Mouse (Mus musculus) hematopoietic stem cell, adult 5-6 weeks (primary cell): ENCODE measurements around the gene Txndc11. TPM values are rescaled to one million over a fixed set of nuclear protein-coding genes. Genes with fewer than 3 reads are reported as not detected.
"Not testable (repeated sequence)": the region's sequence is repeated elsewhere in the genome, so short reads cannot be mapped to it uniquely, and the experiment has no call there.

Experiments used
- ATAC-seq, 2 experiments: fragments of 125-278 bp in 1 of 2; replicated peaks in 1 of 2; 2 replicates each; pipeline ENCODE4 v1.8.0; 2016 to 2017; ENCODE audit warnings: inconsistent platforms in 2 of 2, mild to moderate bottlenecking in 2 of 2, moderate number of reproducible peaks in 2 of 2, low read depth in 1 of 2, moderate TSS enrichment in 1 of 2; ENCODE audit not compliant: low FRiP score in 2 of 2, poor library complexity in 2 of 2, severe bottlenecking in 2 of 2, insufficient read depth in 1 of 2, low TSS enrichment in 1 of 2
- total RNA-seq: library from RNA; stranded (forward); fragments of 172-1452, 232-1000 nt; gene quantifications from 2 replicates; pipeline ENCODE4 v1.2.3, GENCODE M21; 2017

Txndc11 gene
- 19.6 and 29.2 TPM in 2 replicates for total RNA-seq

DNA sequence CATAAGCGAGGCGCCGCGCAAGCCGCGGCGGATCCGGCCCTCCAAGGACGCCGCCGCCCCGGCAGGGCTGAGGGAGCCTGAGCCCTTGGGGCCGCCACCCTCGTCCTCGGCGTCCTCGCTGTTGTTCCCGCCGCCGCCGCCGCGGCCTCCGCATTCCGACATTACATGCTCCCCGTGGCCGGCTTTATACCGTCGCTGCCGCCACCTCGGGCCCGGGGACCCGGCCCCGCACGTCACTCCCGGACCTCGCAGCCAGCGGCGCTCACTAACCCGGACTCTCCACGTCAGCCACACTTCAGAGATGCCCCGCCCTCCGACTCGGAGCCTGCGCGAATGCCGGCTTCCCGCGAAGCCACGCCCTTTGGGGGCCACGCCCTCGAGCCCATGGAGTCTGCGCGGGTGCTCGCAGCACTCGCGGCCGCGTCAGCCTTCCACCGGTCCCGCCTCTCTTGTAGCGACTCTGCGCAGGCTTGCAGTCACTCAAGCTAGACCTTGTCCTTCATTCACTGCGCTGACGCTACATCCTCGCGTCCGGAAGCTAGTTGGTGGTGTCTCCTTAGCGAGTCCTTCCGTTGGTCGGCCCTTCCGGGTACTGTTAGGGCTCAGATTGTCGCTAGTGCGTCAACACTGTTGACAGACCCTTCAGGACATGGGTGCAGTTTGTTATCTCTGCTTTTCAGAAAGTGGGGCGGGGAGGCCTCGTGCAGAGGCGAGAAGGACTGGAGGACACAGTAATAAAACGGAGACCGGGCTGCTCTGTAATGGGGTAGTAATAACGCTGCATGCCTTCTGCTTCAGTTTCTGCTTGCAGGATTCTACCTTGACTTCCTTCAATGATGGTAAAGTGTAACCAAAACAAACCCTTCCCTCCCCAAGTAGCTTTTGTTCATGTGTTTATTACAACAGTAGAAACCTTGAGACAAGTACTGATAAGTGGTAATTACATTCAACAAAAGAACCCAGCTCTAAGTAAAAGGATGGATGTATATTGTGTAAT lies at the start of gene Txndc11:
TSS of gene Txndc11 (minus strand) at position 303 of the 997 bp plus-strand sequence.
- ATAC-seq = peak; percentile 95 to 96

DNA sequence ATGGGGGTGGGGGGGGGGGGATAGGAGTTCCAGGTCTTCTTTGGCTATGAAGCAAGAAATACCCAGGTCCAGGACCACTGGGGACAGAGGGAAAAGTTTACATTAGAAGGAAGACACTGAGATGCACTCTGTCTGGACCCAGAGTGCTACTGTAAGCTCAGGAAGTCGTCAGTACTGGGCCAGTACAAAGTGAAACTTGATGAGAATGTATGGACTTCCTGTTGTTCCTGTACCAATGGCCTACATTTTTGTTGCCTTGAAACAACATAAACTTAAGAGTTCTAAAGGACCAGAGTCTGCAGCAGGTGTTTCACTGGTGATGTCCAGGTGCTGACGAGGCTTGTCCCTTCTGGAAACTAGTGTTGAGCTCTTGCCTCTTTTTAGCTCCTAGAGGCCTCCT lies 43.0 kb upstream of the Txndc11 start:
- ATAC-seq = no peak

DNA sequence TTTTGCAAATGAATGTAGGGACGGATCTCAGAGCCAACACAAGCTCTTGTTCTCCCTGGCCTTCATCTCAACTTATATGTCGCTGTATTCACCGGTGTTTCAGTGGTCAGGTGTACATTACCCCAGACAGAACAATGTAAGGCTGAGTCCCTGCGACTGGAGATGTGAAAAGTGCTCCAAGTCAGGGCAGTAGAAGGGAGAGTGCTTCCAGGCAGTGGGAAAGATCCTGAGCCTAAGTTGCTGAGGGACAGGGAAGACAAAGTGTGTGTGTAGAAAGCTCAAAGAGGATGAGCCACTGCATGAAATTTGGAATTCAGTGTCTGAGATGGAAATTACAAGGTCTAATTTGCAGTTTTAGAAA lies 42.4 kb upstream of the Txndc11 start:
- no peak for ATAC-seq

DNA sequence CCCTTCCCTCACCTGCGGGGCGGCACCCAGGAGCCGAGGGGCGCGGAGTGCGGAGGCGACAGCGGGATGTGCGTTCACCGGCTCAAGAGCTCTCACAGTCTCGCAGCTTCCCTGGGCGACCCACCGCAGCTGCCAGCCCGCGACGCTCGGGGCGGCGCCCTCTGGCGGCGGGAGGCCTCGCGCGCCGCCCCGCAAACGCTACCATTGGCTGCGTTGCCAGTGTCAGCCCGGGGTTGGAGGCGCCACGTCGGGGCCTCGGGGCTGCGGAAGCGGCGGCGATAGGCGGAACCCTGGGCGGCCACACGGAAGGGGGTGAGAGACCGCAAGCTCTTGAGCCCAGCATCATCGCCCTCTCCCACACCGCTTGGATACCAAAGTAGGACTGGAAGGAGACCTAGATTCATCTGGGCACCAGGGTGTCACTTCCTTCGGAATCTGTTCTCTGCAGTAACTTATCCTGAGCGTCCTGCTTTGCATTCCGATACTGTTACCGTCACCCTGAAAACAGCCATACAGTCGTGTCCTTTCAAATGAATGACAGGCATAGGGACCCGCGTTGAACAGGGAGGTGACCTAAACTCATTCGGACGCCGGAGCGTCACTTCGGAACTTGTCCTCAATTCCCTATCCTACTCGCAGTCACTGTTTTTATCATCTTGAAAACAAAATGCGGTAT lies 41.9 kb upstream of the Txndc11 start, which contains the start of gene Zc3h7a:
TSS of gene Zc3h7a (minus strand) at position 186 of the 676 bp plus-strand sequence.
- ATAC-seq = peak; percentile 91 to 94

DNA sequence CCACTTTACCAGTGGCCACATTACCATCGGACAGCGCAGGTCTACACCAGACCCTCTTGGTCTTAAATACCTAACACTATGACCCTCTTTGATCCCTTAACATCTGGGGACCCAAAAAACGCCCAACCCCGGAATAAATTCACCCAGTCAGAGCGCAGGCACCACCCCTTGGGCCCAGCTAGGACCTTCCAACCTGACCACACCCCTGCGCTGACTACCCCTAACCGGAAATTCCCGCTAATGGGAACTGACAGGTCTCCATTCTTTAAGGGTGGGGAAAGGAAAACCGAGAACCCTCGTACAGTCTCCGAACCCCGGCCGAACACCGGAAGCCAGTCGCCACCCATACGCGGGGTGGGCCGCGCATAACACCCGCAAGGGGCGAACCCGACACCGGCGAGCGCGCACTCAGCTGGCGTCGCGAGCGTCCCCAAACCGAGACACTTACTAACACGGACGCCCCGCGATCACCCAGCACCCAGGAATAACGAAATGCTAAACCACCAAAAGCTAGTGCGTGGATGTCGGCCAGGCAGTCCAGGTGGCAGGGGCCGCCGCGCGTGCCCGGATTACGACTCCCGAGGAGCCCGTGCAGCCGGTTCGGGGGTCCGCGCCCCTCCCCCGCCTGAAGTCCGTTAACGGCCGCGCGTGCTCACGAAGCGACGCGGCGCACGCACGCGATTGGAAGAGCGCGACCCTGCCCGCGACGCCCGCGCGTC lies 41.2 kb upstream of the Txndc11 start:
- ATAC-seq = peak; percentile 12 to 41

DNA sequence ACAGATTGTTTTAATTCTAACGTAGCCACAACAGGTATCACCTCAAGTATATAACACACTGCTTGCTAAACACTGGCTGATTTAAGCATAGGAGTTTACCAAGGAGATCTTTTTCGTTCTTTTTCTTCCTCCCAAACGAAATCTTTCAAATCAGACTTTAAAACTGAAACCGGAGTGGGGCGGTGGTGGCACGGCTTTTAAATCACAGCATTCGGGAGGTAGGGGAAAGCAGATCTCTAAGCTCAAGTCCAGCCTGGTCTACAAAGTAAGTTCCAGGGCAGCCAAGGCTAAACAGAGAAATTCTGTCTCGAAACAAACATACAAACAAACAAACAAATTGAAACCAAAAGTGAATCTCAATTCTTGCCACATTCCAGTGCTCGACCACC lies 40.6 kb upstream of the Txndc11 start:
- ATAC-seq = no peak

DNA sequence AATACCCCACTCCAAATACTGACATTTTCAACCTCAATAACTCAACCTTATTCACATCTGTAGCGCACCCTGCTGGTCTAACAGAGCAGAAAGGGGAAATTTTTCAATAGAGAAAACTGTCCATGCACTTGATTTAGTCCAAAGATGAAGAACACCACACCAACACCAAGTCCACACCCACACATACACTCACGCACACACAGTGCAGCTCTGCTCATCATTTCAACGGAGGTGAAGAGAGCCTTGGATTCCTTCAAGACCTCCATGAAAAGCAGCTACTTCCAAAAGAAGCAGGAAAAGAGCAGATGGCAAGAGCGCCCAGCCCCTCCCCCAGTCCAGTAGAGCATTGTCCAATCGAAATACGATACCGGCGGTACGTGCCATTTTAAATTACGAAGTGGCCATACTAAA lies 40.2 kb upstream of the Txndc11 start:
- peak; percentile 32 to 54; a peak in 1 of 4 replicates for ATAC-seq

DNA sequence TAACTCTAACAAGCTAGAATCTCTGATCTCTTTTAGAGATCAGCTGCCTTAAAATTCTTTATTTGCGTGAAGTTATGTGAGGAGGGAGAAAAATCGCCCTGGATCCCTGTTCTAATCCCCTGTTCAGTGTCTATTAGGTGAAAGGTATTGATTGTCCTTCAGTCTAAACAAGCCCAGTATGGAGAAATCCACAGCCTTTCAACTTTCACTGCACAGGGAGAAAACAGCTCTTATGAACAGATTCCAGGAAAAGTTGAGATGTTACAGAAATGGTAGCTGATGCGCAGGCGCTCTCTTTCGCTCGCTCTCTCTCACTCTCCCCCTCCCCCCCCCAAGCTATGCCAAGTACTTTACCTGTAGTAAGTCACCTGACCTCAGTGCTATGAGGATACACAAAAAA lies 37.2 kb upstream of the Txndc11 start:
- ATAC-seq = no peak

DNA sequence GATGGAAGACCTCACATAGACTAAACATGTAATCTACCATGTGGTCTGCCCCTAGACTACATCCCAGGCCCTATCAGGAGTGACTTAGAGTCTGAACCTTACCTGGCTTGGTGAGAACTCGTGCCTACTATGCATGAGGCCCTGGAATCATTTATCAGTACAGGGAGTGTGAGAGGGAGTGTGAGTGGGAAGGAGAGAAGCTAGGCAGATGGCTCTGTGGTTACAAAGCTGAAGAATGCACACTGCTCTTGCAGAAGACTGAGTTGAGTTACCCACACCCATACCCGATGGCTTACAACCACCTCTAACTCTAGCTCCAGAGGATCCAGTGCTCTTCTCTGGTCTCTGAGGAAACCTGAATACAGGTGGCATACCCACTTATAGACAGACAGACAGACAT lies 32.0 kb upstream of the Txndc11 start:
- no peak for ATAC-seq

DNA sequence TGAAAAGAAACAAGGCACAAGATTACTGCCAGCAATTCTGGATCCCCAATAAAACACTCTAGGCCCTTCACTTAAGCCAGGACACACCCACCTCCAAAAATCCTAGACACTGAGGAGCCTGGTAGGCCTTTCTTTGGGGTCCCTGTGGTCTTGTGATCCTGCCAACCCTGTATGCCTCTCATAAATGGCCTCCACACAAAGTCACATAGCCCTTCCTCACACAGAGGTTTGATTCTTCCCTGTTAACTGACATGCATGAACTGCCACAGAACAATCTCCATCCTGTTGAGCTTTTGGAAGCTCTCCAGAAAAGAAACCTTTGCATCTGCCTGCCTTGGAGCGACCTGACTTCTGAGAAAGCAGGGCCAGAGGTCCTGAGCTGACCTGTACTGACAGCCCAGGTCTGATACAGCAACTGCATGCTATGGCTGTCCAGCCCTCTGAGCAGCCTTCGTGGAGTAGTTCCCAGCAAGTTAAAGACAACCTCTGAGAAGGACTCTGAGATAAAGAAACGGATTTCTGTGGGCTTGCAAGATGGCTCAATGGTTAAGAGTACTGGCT lies 30.3 kb upstream of the Txndc11 start:
- no peak for ATAC-seq

DNA sequence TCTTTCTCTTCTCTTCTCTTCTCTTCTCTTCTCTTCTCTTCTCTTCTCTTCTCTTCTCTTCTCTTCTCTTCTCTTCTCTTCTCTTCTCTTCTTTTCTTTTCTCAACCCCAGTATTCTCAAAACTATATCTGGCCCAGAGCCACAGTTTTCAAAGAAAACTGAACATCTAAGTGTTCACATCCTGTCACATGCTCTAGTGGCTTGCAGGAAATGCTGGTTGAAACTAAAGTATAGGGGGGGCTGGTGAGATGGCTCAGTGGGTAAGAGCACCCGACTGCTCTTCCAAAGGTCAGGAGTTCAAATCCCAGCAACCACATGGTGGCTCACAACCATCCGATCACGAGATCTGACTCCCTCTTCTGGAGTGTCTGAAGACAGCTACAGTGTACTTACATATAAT lies 23.3 kb upstream of the Txndc11 start:
- not testable (repeated sequence) for ATAC-seq

DNA sequence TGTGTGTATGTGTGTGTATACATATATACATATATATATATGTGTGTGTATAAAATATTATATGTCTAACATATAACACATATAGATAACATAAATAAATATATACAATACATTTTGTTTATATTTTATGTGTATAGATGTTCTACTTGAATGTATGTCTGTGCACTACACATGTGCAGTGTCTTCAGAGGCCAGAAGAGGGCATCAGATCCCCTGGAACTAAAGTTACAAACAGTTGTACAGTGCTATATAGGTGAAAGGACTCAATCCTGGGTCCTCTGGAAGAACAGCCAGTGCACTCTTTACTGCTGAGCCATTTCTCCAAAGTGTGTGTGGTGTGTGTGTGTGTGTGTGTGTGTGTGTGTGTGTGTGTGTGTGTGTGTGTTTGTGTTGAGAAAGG lies 20.1 kb upstream of the Txndc11 start:
- no peak for ATAC-seq

DNA sequence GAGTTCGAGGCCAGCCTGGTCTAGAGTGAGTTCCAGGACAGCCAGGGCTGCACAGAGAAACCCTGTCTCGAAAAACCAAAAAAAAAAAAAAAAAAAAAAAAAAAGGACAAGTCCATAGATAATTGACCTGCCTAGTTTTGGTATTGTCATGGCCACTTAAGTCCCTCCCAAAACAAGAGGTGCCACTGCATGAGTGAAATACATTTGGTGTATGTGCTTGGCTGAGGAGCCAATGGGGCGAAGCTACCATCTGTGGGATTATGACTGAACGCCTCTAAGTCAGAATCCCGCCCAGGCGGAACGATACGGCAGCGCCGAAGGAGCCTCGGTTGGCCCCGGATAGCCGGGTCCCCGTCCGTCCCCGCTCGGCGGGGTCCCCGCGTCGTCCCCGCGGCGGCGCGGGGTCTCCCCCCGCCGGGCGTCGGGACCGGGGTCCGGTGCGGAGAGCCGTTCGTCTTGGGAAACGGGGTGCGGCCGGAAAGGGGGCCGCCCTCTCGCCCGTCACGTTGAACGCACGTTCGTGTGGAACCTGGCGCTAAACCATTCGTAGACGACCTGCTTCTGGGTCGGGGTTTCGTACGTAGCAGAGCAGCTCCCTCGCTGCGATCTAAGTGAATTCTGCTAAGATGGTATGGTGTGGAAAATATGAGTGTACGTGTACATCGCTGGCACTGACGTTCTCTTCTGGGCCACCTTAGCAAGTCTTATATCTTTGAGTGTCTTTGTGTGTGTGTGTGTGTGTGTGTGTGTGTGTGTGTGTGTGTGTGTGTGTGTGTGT lies 9.4 kb upstream of the Txndc11 start:
- ATAC-seq = not testable (repeated sequence)

DNA sequence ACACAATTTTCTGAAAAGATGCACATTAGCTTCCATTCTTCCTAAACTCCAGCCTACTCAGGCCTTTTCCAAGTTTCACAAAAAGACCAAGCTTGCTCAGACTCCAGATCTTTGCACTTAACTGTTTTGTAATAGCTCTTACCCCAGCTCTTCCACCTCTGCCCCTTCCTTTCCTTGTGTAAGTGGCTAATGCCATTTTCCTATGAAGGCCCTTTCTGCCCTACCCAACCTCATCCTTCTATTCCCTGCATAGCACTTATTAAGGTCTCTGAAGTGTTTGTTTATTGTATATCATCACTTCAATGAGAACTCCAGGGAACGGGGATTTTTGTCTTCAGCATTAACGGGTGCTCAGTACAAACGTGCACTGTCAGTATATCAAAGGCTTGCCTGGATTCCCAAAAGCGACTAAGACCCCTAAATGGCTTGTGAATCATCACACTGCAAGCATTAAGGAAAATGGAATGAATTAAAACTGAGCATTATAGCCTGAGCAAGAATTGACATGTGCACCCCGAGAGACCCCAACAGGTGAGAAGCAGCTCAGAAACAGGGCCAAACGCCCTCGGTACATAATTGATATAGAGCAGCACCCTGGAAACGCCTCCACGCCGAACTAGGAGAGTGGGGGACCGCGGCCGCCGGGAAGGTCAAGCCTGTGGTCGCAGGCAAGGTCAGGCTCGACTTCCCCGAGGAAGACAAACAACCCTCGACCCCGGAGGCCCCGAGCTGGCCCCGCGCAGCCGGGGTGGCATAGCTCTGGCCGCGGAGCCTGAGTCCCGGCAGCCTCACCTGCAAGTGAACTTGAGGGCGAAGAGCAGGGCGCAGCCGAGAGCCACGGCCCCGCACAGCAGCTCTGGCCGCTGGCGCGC lies 738 bp downstream of the Txndc11 start:
- ATAC-seq = no peak

DNA sequence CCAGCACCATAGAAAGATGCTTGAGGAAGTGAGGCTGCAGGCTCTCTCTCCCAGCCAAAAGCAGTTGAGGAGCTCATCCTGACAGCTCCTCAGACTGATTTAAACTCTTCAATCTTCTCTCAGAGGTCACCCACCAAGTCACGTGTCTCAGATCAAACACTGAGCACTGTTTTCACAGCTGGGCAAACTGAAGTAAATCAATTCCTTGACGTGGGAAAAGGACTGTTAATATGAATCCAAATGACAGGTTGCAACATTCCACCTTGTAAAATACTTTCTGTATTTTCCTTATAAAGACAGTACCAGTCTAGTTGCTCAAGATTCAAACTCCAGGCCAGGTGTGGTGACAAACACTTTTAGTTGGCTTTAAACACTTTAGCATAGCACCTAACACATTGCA lies 1.6 kb downstream of the Txndc11 start:
- ATAC-seq = no peak

DNA sequence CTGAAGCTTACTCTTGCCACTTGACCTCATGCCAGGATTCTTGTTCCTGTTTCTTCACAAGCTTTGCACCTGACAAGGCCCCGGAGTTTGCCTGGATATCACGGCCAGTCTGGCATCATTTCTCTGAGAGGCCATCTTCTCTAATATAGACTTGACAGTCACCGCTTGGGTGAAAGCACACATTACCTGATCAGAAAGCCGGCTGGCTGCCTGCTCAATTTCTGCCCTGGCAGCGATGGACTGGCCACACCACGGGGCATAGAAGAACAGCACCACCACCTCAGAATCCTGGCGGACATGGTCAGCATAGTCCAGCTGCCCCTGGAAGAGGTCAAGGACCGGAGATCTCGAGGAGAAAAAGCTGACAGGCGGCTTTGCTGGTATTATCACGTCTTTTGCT lies 6.1 kb downstream of the Txndc11 start:
- ATAC-seq = no peak; a peak in 1 of 4 replicates
